Mouse (Mus musculus): ENCODE measurements around the gene Krt76. TPM values are rescaled to one million over a fixed set of nuclear protein-coding genes. Genes with fewer than 3 reads are reported as not detected.

Gene Krt76
- polyA plus RNA-seq, 1 experiment: not detected

DNA sequence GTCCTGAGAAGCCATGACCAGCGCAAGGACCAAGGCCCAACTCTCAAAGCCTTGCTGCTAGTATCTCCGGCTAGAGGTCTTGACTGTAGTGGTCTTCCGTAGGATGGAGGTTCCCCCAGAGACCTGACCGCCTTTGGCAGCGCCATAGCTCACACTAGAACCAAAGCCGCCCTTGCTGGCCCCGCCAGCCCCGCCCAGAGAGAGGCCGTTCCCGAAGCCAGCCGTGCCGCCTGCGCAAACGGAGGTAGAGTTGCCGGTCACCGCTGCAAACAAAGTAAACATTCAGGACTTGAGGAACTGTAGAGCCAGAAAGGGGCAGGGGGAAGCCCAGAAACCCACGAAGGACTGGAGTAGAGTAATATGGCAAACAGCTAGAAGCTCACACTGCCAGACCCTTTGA, 36.9 kb upstream of the Krt76 start:
- peaks cover 68% of the 10 kb centered on the region for H3K27me3 ChIP-seq (ENCODE audit: control insufficient read depth, insufficient read depth, insufficient read length)
- TF ChIP-seq MAX (IDR thresholded peaks at IDR 0.05) (no peak), CEBPB (IDR thresholded peaks at IDR 0.05; ENCODE audit: low read depth) (no peak), CTCF (IDR thresholded peaks at IDR 0.05; ENCODE audit: control insufficient read depth, insufficient read depth, insufficient read length) (no peak), USF1 (IDR thresholded peaks at IDR 0.05; ENCODE audit: low read depth) (no peak), MYOD1 (IDR thresholded peaks at IDR 0.05; ENCODE audit: control insufficient read depth, insufficient read length, low read depth) (no peak), FOSL1 (IDR thresholded peaks at IDR 0.05; ENCODE audit: insufficient read depth, low read length, poor library complexity, severe bottlenecking) (no peak), MYOG (IDR thresholded peaks at IDR 0.05; ENCODE audit: control insufficient read depth, extremely low read depth, insufficient read length) (no peak)
- no peak overlapping the region for H3K4me3 ChIP-seq (ENCODE audit: insufficient read depth, poor library complexity, severe bottlenecking)
- H3K36me3 ChIP-seq (ENCODE audit: control insufficient read depth, insufficient read depth): no peaks in the 10 kb centered on the region
- H3ac ChIP-seq (ENCODE audit: control insufficient read depth, insufficient read length, low read depth): no peak overlapping the region
- no peaks in the 10 kb centered on the region for H3K79me2 ChIP-seq (ENCODE audit: control insufficient read depth, insufficient read depth)
- no peaks in the 10 kb centered on the region for H3K79me3 ChIP-seq (ENCODE audit: low read depth)

DNA sequence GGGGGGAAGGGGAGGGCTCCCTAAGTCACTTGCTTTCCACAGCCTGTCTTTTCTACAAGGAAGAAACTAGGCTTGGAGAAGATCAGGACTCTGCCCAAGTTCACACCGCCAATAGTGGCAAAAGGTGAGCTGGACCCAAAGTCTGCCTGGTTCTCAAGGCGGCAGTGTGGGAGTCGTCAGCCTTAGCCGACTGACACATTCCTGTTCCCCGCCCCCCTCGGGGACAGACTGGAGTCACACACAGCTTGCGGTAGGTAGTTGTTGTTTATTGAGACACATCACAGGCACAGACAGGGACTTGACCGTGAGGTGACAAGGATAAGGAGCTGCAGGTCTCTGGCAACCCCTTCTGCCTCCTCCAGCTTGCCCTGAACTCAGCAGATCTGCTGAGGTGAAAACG, 36.4 kb upstream of the Krt76 start:
- Histone ChIP-seq H3K27me3 (ENCODE audit: control insufficient read depth, insufficient read depth, insufficient read length) (peaks cover 72% of the 10 kb centered on the region), H3K79me2 (ENCODE audit: control insufficient read depth, insufficient read depth) (no peaks in the 10 kb centered on the region), H3K36me3 (ENCODE audit: control insufficient read depth, insufficient read depth) (no peaks in the 10 kb centered on the region), H3K79me3 (ENCODE audit: low read depth) (no peaks in the 10 kb centered on the region), H3ac (ENCODE audit: control insufficient read depth, insufficient read length, low read depth) (no peak overlapping the region), H3K4me3 (ENCODE audit: insufficient read depth, poor library complexity, severe bottlenecking) (no peak overlapping the region)
- no peak for TF ChIP-seq FOSL1 (IDR thresholded peaks at IDR 0.05; ENCODE audit: insufficient read depth, low read length, poor library complexity, severe bottlenecking)
- TF ChIP-seq CTCF (IDR thresholded peaks at IDR 0.05; ENCODE audit: control insufficient read depth, insufficient read depth, insufficient read length): no peak
- TF ChIP-seq MYOG (IDR thresholded peaks at IDR 0.05; ENCODE audit: control insufficient read depth, extremely low read depth, insufficient read length): no peak
- no peak for TF ChIP-seq CEBPB (IDR thresholded peaks at IDR 0.05; ENCODE audit: low read depth)
- no peak for TF ChIP-seq MYOD1 (IDR thresholded peaks at IDR 0.05; ENCODE audit: control insufficient read depth, insufficient read length, low read depth)
- no peak for TF ChIP-seq MAX (IDR thresholded peaks at IDR 0.05)
- no peak for TF ChIP-seq USF1 (IDR thresholded peaks at IDR 0.05; ENCODE audit: low read depth)

DNA sequence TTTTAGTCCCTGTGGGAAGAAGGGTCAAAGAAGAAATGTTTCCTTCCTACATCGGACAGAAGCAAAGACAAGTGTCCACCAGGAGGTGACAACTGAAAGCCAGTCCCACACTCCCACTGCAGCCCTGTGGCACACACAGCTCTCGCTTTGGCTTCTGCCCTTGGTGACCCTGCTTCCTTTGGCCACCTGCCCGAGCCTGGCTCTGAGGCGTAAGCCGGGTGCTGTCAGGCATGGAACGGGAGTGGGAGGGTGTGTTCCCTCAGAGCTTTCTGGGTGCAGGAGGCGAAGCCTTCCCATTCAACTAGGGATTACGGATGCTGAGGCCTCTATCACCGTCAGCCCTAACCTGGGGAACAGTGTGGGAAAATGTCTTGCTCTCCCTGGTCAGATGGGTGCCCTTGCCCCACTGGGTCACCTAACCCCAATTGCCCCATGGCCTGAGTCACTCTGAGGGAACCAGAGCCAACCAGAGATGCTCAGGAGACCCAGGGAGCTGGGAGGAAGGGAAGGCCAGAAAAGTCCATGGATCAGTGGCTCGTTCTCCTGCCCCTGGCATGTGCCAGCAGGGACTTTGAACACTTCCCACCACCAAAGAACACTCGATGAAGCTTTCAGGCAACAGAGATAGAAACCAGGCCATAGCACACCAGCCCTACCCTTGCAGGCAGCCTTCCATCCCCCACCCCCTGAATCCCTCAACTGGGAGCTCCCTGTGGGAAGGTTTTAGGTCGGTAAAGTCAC, 34.8 kb upstream of the Krt76 start:
- H3K36me3 ChIP-seq (ENCODE audit: control insufficient read depth, insufficient read depth): no peaks in the 10 kb centered on the region
- peaks cover 73% of the 10 kb centered on the region for H3K27me3 ChIP-seq (ENCODE audit: control insufficient read depth, insufficient read depth, insufficient read length)
- H3ac ChIP-seq (ENCODE audit: control insufficient read depth, insufficient read length, low read depth): no peak overlapping the region
- H3K79me3 ChIP-seq (ENCODE audit: low read depth): no peaks in the 10 kb centered on the region
- H3K4me3 ChIP-seq (ENCODE audit: insufficient read depth, poor library complexity, severe bottlenecking): no peak overlapping the region
- TF ChIP-seq MYOG (IDR thresholded peaks at IDR 0.05; ENCODE audit: control insufficient read depth, extremely low read depth, insufficient read length): no peak
- no peak for TF ChIP-seq CTCF (IDR thresholded peaks at IDR 0.05; ENCODE audit: control insufficient read depth, insufficient read depth, insufficient read length)
- no peak for TF ChIP-seq FOSL1 (IDR thresholded peaks at IDR 0.05; ENCODE audit: insufficient read depth, low read length, poor library complexity, severe bottlenecking)
- no peak for TF ChIP-seq MYOD1 (IDR thresholded peaks at IDR 0.05; ENCODE audit: control insufficient read depth, insufficient read length, low read depth)
- no peak for TF ChIP-seq USF1 (IDR thresholded peaks at IDR 0.05; ENCODE audit: low read depth)
- no peak for TF ChIP-seq MAX (IDR thresholded peaks at IDR 0.05)
- no peaks in the 10 kb centered on the region for H3K79me2 ChIP-seq (ENCODE audit: control insufficient read depth, insufficient read depth)

DNA sequence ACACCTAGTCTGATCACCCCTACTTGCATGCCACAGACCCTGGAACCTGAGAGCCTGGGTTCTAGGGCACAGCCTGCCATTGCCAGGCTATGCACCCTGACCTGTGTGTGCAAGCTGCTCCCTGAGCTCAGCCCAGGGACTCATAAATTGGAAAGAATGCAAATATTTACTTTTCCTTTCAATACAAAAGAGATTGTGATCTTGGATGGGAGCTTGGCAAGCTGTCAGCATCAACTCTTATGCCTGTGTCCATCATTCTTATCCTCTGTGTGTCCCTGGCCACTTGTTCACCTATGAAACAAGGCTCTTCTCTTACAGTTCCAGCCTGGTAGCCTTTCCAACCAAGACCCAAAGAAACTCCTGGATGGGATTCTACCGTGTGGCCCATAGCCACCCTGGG, 32.3 kb upstream of the Krt76 start:
- Histone ChIP-seq H3K4me3 (ENCODE audit: insufficient read depth, poor library complexity, severe bottlenecking) (no peak overlapping the region), H3K79me2 (ENCODE audit: control insufficient read depth, insufficient read depth) (no peaks in the 10 kb centered on the region), H3ac (ENCODE audit: control insufficient read depth, insufficient read length, low read depth) (no peak overlapping the region), H3K36me3 (ENCODE audit: control insufficient read depth, insufficient read depth) (no peaks in the 10 kb centered on the region), H3K79me3 (ENCODE audit: low read depth) (no peaks in the 10 kb centered on the region), H3K27me3 (ENCODE audit: control insufficient read depth, insufficient read depth, insufficient read length) (peaks cover 66% of the 10 kb centered on the region)
- no peak for TF ChIP-seq USF1 (IDR thresholded peaks at IDR 0.05; ENCODE audit: low read depth)
- TF ChIP-seq MYOG (IDR thresholded peaks at IDR 0.05; ENCODE audit: control insufficient read depth, extremely low read depth, insufficient read length): no peak
- TF ChIP-seq CEBPB (IDR thresholded peaks at IDR 0.05; ENCODE audit: low read depth): no peak
- no peak for TF ChIP-seq CTCF (IDR thresholded peaks at IDR 0.05; ENCODE audit: control insufficient read depth, insufficient read depth, insufficient read length)
- no peak for TF ChIP-seq FOSL1 (IDR thresholded peaks at IDR 0.05; ENCODE audit: insufficient read depth, low read length, poor library complexity, severe bottlenecking)
- no peak for TF ChIP-seq MAX (IDR thresholded peaks at IDR 0.05)
- no peak for TF ChIP-seq MYOD1 (IDR thresholded peaks at IDR 0.05; ENCODE audit: control insufficient read depth, insufficient read length, low read depth)

DNA sequence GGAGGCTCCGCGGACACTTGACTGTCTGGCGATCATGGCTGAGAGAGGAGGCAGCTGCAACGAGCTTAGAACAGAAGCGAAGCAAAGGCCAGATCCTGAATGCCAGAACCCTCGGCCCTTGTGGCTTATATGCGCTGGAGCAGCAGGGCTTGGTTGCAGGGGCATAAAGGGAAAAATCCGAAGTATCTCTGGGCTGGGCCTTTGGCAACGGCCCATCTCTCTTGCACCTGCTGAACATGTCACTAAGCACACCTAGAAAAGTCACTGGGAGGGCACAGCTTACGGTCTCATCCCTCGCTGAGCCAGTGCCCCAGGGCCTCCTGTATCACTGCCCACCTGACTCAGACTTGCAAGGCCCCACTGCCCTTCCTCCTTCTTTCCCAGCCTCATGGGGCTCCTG, 31.9 kb upstream of the Krt76 start, which contains the start of gene Krt4:
Gene Krt4 (minus strand): TSS at position 101 of the 400 bp plus-strand sequence.
- TF ChIP-seq MAX (IDR thresholded peaks at IDR 0.05): no peak

DNA sequence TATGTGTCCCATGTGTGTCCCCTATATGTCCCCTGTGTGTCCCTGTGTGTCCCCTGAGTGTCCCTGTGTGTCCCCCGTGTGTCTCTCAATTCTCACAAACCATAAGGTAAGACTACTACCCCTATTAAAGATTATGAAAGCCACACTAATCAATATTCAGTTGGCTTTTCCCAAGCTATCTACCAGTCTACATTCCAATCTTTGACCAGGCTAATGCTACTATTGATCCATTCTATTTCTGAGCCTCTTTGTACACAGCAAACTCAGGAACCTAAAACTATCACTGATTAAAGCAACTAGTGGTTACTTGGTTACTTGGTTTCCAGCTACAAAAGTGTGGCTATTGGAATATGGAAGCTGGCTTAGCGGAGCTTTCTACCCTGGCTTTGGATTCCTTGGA, 29.6 kb upstream of the Krt76 start:
- Histone ChIP-seq H3ac (ENCODE audit: control insufficient read depth, insufficient read length, low read depth) (no peak overlapping the region), H3K27me3 (ENCODE audit: control insufficient read depth, insufficient read depth, insufficient read length) (peaks cover 71% of the 10 kb centered on the region), H3K79me2 (ENCODE audit: control insufficient read depth, insufficient read depth) (no peaks in the 10 kb centered on the region), H3K4me3 (ENCODE audit: insufficient read depth, poor library complexity, severe bottlenecking) (no peak overlapping the region), H3K36me3 (ENCODE audit: control insufficient read depth, insufficient read depth) (no peaks in the 10 kb centered on the region), H3K79me3 (ENCODE audit: low read depth) (no peaks in the 10 kb centered on the region)
- TF ChIP-seq MYOD1 (IDR thresholded peaks at IDR 0.05; ENCODE audit: control insufficient read depth, insufficient read length, low read depth) (no peak), MAX (IDR thresholded peaks at IDR 0.05) (no peak), CTCF (IDR thresholded peaks at IDR 0.05; ENCODE audit: control insufficient read depth, insufficient read depth, insufficient read length) (no peak), CEBPB (IDR thresholded peaks at IDR 0.05; ENCODE audit: low read depth) (no peak), FOSL1 (IDR thresholded peaks at IDR 0.05; ENCODE audit: insufficient read depth, low read length, poor library complexity, severe bottlenecking) (no peak), USF1 (IDR thresholded peaks at IDR 0.05; ENCODE audit: low read depth) (no peak), MYOG (IDR thresholded peaks at IDR 0.05; ENCODE audit: control insufficient read depth, extremely low read depth, insufficient read length) (no peak)

More for the DNA sequence above, 31.9 kb upstream of the Krt76 start, which contains the start of gene Krt4:
- no peak within 1 kb of the TSS for H3K4me3 ChIP-seq (ENCODE audit: insufficient read depth, poor library complexity, severe bottlenecking)
- H3K27me3 ChIP-seq (ENCODE audit: control insufficient read depth, insufficient read depth, insufficient read length): peaks cover 65% of the 10 kb centered on the region
- H3K36me3 ChIP-seq (ENCODE audit: control insufficient read depth, insufficient read depth): no peaks in the 10 kb centered on the region
- no peaks in the 10 kb centered on the region for H3K79me2 ChIP-seq (ENCODE audit: control insufficient read depth, insufficient read depth)
- no peaks in the 10 kb centered on the region for H3K79me3 ChIP-seq (ENCODE audit: low read depth)
- H3ac ChIP-seq (ENCODE audit: control insufficient read depth, insufficient read length, low read depth): no peak within 1 kb of the TSS

All from C2C12 (cell line).